Mouse (Mus musculus) embryonic facial prominence, embryonic 14.5 days (tissue): ENCODE results near the gene 1110059E24Rik. TPM values are rescaled to one million over a fixed set of nuclear protein-coding genes. Genes with fewer than 3 reads are reported as not detected.
A peak's percentile ranks its signal among the peaks of the same experiment; 100 is the strongest.

Source experiments
- ATAC-seq: fragments of 200-750 bp; cut with Nextera tagmentation; 2 replicates; pipeline ENCODE4 v1.8.0; 2017; ENCODE audit warnings: low read depth, moderate number of reproducible peaks, moderate TSS enrichment
- DNase-seq: peaks from one replicate; pipeline ENCODE4 v3.0.0-alpha.2; 2015; ENCODE audit warnings: low spot score
- H3K27ac ChIP-seq: fragments of 300-500 bp; sonication (generic); replicated peaks from 2 replicates; pipeline ENCODE4 v1.5.1; 2014; ENCODE audit warnings: low read depth, mild to moderate bottlenecking, low read length, moderate library complexity
- H3K27me3 ChIP-seq: fragments of 300-500 bp; sonication (generic); replicated peaks from 2 replicates; pipeline ENCODE4 v1.6.1; 2014; ENCODE audit warnings: low read length; ENCODE audit not compliant: control insufficient read depth, insufficient read depth
- H3K36me3 ChIP-seq: fragments of 300-500 bp; sonication (generic); 2 replicates; pipeline ENCODE4 v1.6.1; 2014; ENCODE audit warnings: low read length, mixed read lengths; ENCODE audit not compliant: control insufficient read depth, insufficient read depth
- H3K4me1 ChIP-seq: fragments of 300-500 bp; sonication (generic); 2 replicates; pipeline ENCODE4 v1.6.1; 2014; ENCODE audit warnings: antibody characterized with exemption, low read length; ENCODE audit not compliant: control insufficient read depth, insufficient read depth
- H3K4me2 ChIP-seq: fragments of 300-500 bp; sonication (generic); 2 replicates; pipeline ENCODE4 v1.6.1; 2014; ENCODE audit warnings: low read depth, mild to moderate bottlenecking, low read length, moderate library complexity, mixed read lengths
- H3K4me3 ChIP-seq: fragments of 300-500 bp; sonication (generic); 2 replicates; pipeline ENCODE4 v1.5.1; 2014; ENCODE audit warnings: low read depth, mild to moderate bottlenecking, low read length
- H3K9ac ChIP-seq: fragments of 300-500 bp; sonication (generic); 2 replicates; pipeline ENCODE4 v1.6.1; 2014; ENCODE audit warnings: low read depth, mild to moderate bottlenecking, low read length, moderate library complexity, mixed read lengths
- H3K9me3 ChIP-seq: fragments of 300-500 bp; sonication (generic); 2 replicates; pipeline ENCODE4 v1.6.1; 2016; ENCODE audit warnings: low read length; ENCODE audit not compliant: control insufficient read depth
- WGBS: fragments of 180-500 bp; shearing (Covaris S2); extraction: QIAGEN DNeasy Blood & Tissue Kit; methylation state at CpG from one replicate; pipeline ENCODE4 v1.1.7; 2014; 5-methylcytosine and 5-hydroxymethylcytosine counted together
- polyA plus RNA-seq: library from polyadenylated mRNA; unstranded; fragments of >200 nt; fragmentation: Nextera tagmentation; extraction: Ambion mirVana; gene quantifications from 2 replicates; pipeline ENCODE4 v1.2.1, GENCODE M21; 2014

The 1110059E24Rik gene
- polyA plus RNA-seq, 1 experiment from 2014 or later, result 49.9 TPM

DNA sequence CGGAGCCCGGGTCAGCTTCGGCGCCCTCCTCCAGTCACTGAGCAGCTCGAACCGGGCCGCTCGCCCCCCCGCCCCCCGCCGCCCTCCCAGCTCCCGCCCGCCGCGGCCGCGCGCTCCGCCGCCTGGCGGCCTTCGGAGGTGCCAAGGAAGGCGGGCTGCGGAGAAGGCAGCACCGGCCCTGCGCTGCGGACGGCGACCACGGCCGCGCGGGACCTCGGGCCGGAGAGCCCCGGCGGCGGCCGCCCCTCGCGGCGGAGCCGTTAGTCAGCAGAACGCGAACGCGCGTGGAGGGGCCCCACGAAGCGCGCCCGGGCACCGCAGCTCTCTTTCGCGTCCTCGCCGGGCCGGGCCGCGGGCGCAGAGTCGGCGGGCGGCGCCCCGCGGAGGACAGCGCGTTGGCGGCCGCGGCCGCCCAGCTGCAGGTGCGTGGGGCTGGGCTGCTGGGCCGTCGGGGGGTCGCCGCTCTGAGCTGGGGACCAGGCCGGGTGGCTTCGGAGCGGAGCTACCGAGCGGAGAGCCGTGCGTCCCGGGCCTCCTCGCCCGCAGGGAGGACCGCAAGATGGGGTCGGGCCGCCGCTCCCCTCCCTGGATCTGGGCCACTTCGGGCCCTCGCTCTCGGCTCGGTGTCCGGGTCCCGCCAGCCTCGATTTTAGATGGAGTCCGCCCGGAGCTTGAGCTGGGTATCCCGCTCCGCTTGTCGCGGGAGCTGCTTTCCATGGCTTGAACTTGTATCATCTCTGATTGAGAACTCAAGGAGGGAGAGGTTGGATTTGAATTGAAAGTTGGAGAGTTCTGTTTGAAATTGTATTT, 601 bp upstream of the 1110059E24Rik start, which contains the start of gene Abhd17b:
TSS of gene Abhd17b (plus strand) at position 14 of the 810 bp plus-strand sequence.
- Histone ChIP-seq H3K4me2 (peak within 1 kb of the TSS; percentile 75), H3K36me3 (0 out of 2 replicates have a peak, but pooled peaks cover 4% of the 10 kb centered on the region), H3K9me3 (no peaks in the 10 kb centered on the region), H3K27me3 (no peaks in the 10 kb centered on the region), H3K9ac (peak within 1 kb of the TSS; percentile 95), H3K27ac (peak within 1 kb of the TSS; percentile 98), H3K4me1 (peaks cover 18% of the 10 kb centered on the region), H3K4me3 (peak within 1 kb of the TSS; percentile 88)
- DNase-seq (peak; percentile 62), ATAC-seq (peak; percentile 48)
- 1% methylated on average over 19 of the region's 105 CpGs for WGBS

DNA sequence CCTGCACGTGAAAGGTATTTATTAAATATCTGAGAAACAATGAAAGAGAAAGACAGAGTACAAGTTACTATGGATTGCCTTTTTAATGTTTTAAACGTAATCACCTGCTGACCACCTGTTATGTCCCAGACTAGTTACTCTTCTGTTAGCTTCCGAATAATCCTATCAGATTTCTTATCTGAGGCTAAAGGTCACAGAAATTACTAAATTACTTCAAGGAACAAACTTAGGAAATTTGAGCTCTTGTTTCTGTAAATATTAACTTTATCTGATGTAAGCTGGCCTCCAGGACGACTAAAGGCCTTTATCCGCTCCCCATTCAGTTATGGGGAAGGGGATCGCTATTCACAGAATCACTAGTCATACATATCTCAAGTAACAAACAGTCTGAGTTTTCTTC, 1.1 kb downstream of the 1110059E24Rik start:
- peak overlapping the region; percentile 98; the same call in 1 of the 2 replicates for H3K27ac ChIP-seq
- H3K4me3 ChIP-seq, result peak overlapping the region; percentile 88
- H3K9ac ChIP-seq, result peak overlapping the region; percentile 95
- ATAC-seq (no peak), DNase-seq (no peak)
- peak overlapping the region; percentile 75 for H3K4me2 ChIP-seq
- H3K36me3 ChIP-seq, result 0 out of 2 replicates have a peak, but pooled peaks cover 4% of the 10 kb centered on the region
- no peaks in the 10 kb centered on the region for H3K27me3 ChIP-seq
- 26% methylated on average over 6 of the region's 6 CpGs for WGBS
- H3K4me1 ChIP-seq, result peaks cover 22% of the 10 kb centered on the region
- H3K9me3 ChIP-seq, result no peaks in the 10 kb centered on the region

DNA sequence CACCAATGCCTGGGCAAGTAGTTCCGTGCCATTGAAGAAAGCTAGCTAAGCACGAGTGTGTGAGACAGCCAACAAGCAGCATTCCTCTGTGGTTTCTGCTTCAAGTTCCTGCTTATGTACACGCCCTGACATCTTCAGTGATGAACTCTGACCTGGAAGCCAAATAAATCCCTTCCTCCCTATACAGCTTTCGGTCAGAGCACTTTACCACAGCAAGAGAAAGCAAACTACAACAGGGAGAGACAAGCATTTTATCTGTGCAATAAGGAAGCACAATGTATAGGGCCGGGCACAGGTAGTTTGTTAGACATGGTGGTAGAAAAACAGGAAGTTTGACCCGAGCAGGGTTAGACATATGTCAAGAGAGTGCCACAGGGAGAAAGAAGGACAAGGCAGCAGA, 6.6 kb downstream of the 1110059E24Rik start:
- WGBS, result 81% methylated on average over 6 of the region's 6 CpGs
- H3K9ac ChIP-seq, result no peak overlapping the region
- no peak for ATAC-seq
- no peaks in the 10 kb centered on the region for H3K27me3 ChIP-seq
- H3K36me3 ChIP-seq, result no peaks in the 10 kb centered on the region
- no peak overlapping the region for H3K4me2 ChIP-seq
- H3K27ac ChIP-seq, result no peak overlapping the region
- H3K9me3 ChIP-seq, result no peaks in the 10 kb centered on the region
- no peak overlapping the region for H3K4me3 ChIP-seq
- peaks cover 4% of the 10 kb centered on the region for H3K4me1 ChIP-seq
- no peak for DNase-seq

DNA sequence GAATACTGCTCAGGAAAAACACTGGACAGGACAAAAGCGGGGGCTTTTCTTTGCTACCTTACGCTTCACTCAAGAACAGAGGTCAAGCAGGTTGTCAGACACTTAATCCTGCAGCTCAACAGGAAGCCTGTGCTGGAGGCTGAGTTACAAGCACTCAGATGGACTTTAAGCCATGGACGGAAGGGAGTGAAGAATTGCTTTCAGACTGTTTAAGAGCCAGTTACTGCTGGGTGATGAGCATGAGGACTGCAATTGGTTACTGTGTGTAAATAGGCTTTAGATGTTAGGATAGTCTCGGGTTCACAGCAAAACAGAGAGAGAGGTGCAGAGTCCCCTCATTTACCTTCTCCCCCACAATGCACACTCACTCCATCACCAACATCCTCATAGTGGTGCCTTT, 7.5 kb downstream of the 1110059E24Rik start:
- Histone ChIP-seq H3K9me3 (no peaks in the 10 kb centered on the region), H3K4me3 (no peak overlapping the region), H3K4me1 (peaks cover 4% of the 10 kb centered on the region; the same call in 1 of the 2 replicates), H3K4me2 (no peak overlapping the region), H3K27me3 (no peaks in the 10 kb centered on the region), H3K27ac (no peak overlapping the region), H3K36me3 (no peaks in the 10 kb centered on the region), H3K9ac (no peak overlapping the region)
- DNase-seq (no peak), ATAC-seq (peak; percentile 17; the same call in 1 of the 2 replicates)
- 63% methylated on average over 4 of the region's 4 CpGs for WGBS

DNA sequence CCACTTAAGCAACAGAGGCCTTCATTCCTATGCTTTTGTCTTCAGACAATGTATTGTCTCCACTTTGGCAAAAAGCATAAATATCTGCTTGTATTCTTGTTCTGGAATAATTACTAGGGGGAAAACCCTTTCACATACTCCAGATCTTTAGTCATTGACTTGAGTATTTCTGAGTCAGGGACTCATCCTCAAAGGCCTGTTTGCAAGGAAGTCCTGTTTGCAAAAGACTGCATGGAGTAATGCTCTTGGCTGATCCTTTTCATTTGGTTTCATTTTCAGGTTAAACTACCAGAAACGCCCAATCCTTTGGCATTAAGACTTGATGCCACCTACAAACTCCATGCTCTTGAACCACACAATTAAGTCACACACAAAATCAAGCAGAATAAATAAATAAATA, 8.8 kb downstream of the 1110059E24Rik start:
- Histone ChIP-seq H3K27me3 (no peaks in the 10 kb centered on the region), H3K4me1 (peaks cover 4% of the 10 kb centered on the region; the same call in 1 of the 2 replicates), H3K9ac (no peak overlapping the region), H3K27ac (no peak overlapping the region), H3K4me2 (no peak overlapping the region), H3K9me3 (no peaks in the 10 kb centered on the region), H3K4me3 (no peak overlapping the region), H3K36me3 (no peaks in the 10 kb centered on the region)
- ATAC-seq (no peak), DNase-seq (no peak)
- WGBS, result 78% methylated on average over 1 of the region's 1 CpGs

DNA sequence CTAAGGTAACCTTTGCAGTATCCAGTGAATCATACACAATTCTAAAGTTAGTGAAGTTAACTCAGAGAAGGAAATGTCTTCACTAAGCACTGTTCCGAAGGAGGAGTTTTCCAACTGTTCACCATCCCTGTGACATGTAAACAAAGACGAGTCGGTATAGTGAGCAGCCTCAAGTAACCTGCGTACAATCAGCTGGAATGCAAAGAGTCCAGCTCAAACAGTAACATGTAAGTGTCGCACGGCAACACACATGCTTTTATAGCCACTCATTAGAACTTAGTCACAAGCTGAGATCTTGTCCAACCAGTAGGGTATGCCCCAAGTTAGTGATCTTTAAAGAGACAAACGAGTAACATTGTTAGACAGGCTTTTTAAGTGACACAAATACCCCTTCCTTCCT, 15.1 kb downstream of the 1110059E24Rik start:
- Histone ChIP-seq H3K36me3 (no peaks in the 10 kb centered on the region), H3K4me3 (no peak overlapping the region), H3K4me1 (no peaks in the 10 kb centered on the region), H3K9ac (no peak overlapping the region), H3K9me3 (no peaks in the 10 kb centered on the region), H3K27ac (no peak overlapping the region), H3K4me2 (no peak overlapping the region), H3K27me3 (no peaks in the 10 kb centered on the region)
- ATAC-seq (no peak), DNase-seq (no peak)
- 81% methylated on average over 7 of the region's 7 CpGs for WGBS

DNA sequence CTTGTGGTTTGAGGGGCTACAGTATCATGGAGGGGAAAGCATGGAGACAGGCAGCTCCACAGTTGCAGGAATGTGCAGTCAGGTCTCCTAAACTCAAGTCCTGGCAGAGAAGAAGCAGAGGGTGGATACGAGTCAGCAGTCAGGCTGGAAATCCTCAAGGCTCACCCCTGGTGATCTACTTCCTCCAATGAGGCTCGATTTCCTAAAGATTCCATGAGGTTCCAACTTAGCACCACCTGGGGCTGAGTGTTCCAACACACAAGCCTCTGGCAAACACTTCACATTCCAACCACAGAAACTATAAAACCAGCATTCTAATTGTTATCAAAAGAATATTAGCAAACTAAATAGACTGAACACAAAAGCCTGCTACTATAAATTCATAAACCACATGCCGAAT, 15.9 kb downstream of the 1110059E24Rik start:
- H3K36me3 ChIP-seq, result no peaks in the 10 kb centered on the region
- no peaks in the 10 kb centered on the region for H3K9me3 ChIP-seq
- no peak overlapping the region for H3K9ac ChIP-seq
- no peak overlapping the region for H3K4me3 ChIP-seq
- DNase-seq (no peak), ATAC-seq (no peak)
- no peaks in the 10 kb centered on the region for H3K27me3 ChIP-seq
- no peak overlapping the region for H3K4me2 ChIP-seq
- H3K27ac ChIP-seq, result no peak overlapping the region
- H3K4me1 ChIP-seq, result no peaks in the 10 kb centered on the region
- 67% methylated on average over 3 of the region's 3 CpGs for WGBS

DNA sequence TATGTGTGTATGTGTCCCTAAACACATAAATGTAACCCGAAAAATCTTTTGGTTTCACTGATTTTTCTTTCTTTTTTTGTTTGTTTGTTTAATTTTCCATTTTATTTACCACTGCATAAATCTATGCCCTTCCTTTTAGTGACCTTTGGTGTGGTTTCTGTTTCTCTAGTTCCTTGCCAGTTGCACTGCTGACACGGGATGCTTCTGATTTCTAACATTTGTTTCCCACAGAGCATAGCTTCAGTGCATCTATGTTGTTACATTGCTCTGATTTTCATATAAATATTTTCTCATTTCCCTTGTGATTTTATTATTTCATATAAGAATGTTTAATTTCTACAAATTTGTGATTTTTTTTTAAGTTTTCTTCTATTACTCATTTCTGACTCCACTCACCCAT, 17.4 kb downstream of the 1110059E24Rik start:
- ATAC-seq (no peak), DNase-seq (no peak)
- no peaks in the 10 kb centered on the region for H3K9me3 ChIP-seq
- H3K27ac ChIP-seq, result no peak overlapping the region
- no peaks in the 10 kb centered on the region for H3K36me3 ChIP-seq
- WGBS, result 87% methylated on average over 2 of the region's 2 CpGs
- H3K27me3 ChIP-seq, result no peaks in the 10 kb centered on the region
- no peaks in the 10 kb centered on the region for H3K4me1 ChIP-seq
- H3K4me2 ChIP-seq, result no peak overlapping the region
- no peak overlapping the region for H3K9ac ChIP-seq
- no peak overlapping the region for H3K4me3 ChIP-seq
